Mouse (Mus musculus) bone marrow, adult 2 months (tissue): ENCODE data around the gene Gm5773. TPM values are rescaled to one million over a fixed set of nuclear protein-coding genes. Genes with fewer than 3 reads are reported as not detected.
"Not testable (repeated sequence)": the region's sequence is repeated elsewhere in the genome, so short reads cannot be mapped to it uniquely, and the experiment has no call there.

Experiments used
- H3K27ac ChIP-seq: fragments of 200-500 bp; 2 replicates; pipeline ENCODE4 v1.5.1; 2012; ENCODE audit warnings: low read depth, mild to moderate bottlenecking, control low read depth, inconsistent platforms, low read length; ENCODE audit not compliant: control insufficient read depth, poor library complexity, insufficient read depth
- H3K4me1 ChIP-seq: fragments of 200-500 bp; 2 replicates; pipeline ENCODE4 v1.6.1; 2011; ENCODE audit warnings: low read length; ENCODE audit not compliant: control insufficient read depth, insufficient read depth
- H3K4me3 ChIP-seq: fragments of 200-500 bp; replicated peaks from 2 replicates; pipeline ENCODE3; 2011; ENCODE audit warnings: mild to moderate bottlenecking, low read depth, low read length, control low read depth; ENCODE audit not compliant: control insufficient read depth
- WGBS: fragments of 180-500 bp; shearing (Covaris S2); methylation state at CpG from one replicate; pipeline ENCODE4 v1.1.7; 2018; 5-methylcytosine and 5-hydroxymethylcytosine counted together
- polyA plus RNA-seq: library from polyadenylated mRNA; stranded (reverse); fragments of >200 nt; gene quantifications from 2 replicates; pipeline ENCODE4 v1.2.4, GENCODE M21; 2011; ENCODE audit warnings: low replicate concordance; ENCODE audit not compliant: missing spikeins, insufficient read depth, insufficient read length

The Gm5773 gene
- not detected in 2 replicates for polyA plus RNA-seq

DNA sequence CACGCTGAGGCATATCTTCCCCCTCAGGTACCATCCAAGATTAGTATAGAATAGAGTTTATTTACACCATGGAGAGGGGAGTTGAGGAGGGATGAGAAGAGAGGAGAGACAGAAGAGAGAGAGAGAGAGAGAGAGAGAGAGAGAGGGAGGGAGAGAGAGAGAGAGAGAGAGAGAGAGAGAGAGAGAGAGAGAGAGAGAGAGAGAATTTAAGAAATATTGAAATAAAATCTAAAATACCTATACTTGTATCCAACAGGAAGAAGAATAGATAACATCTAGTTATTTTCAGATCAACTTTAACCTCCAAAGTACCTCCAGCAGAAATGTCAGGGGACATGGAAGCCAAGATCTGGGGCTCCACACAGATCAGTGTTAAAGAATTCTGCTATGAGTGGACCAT, at the start of gene Gm5773:
Gm5773 (plus strand) TSS at position 301 of the 400 bp plus-strand sequence.
- not testable (repeated sequence) for H3K4me1 ChIP-seq, H3K27ac ChIP-seq, H3K4me3 ChIP-seq
- WGBS: 81% methylated on average over 1 of the region's 1 CpGs

DNA sequence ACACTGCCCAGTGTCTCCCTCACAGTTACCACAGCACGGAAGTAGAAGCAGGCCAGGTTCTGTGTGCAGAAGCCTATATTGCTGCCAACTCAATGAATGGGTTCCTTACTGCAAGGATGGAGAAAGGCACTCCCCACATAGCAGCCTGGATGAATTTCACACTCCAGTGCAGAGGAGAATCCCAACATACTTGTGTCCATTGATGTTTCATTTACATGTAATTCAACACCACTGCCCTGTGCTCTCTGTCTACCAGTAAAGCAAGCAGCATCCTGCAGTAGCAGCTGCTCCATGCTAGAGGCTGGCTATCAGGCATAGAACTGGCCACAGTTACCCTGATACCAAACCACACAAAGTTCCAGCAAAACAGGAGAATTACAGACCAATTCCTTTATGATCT, 27.3 kb upstream of the Gm5773 start:
- not testable (repeated sequence) for H3K4me3 ChIP-seq, H3K27ac ChIP-seq, H3K4me1 ChIP-seq
- 71% methylated on average over 1 of the region's 1 CpGs for WGBS

DNA sequence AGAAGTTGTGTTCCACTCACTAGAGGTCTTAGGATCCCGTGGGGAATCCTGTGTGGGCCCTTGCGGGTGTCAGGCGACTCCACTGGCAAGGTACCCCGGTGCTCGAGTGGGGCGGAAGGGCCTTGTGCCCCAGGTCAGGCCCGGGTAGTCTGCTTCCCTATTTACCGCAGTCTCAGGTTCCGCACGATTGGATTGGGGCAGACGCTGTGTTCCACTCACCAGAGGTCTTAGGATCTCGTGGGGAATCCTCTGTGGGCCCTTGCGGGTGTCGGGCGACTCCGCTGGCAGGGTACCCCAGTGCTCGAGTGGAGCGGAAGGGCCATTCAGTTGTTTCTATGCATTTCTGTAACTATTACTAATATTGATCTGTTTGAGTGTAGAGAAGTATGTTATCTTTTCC, 18.8 kb upstream of the Gm5773 start:
- not testable (repeated sequence) for H3K27ac ChIP-seq, H3K4me1 ChIP-seq, H3K4me3 ChIP-seq
- 81% methylated on average over 18 of the region's 18 CpGs for WGBS

DNA sequence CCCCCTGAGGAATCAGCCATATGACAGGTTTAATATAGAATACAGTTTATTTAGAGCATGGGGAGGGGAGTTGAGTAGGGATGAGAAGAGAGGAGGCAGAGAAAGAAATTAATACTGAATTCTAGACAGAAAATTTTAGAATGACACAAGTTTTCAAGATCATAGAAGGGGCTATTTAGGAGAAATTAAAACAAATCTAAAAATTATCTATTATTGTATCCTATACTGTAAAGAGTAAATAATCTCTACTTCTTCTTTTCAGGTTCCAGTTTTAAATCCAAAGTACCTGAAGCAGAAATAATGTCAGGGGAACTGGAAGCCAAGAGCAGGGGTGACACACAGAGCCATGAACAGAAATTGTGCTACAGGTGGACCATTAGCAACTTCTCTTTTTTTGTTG, 23.3 kb downstream of the Gm5773 start, which contains the start of gene Tdpoz4:
Tdpoz4 (plus strand) TSS at position 301 of the 400 bp plus-strand sequence.
- not testable (repeated sequence) for H3K27ac ChIP-seq, H3K4me1 ChIP-seq, H3K4me3 ChIP-seq

DNA sequence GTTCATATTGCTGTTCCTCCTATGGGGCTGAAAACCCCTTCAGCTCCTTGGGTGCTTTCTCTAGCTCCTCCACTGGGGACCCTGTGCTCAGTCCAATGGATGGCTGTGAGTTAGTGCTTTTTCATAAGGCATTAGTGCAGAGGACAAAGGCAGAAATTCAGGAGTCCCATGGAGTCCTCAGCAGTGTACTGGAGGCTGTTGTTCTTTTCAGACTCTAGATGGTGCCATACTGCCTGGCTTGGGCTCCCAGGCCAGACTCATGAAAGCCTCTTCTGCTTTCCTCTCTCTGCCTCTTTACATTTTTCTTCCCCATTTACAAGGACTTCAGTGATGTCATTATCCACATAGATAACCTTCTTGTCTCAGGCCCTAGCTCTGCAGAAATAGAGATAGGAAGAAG, 40.5 kb downstream of the Gm5773 start:
- H3K4me1 ChIP-seq, H3K27ac ChIP-seq, H3K4me3 ChIP-seq: not testable (repeated sequence)

Other genes starting within 250 kb of the Gm5773 start
- 70.0 and 138 TPM in 2 replicates for gene S100a10, start 217.9 kb upstream of the Gm5773 start, polyA plus RNA-seq
- gene Tdpoz2, start 120.3 kb upstream of the Gm5773 start, polyA plus RNA-seq: not detected in 2 replicates
- gene Tdpoz1, start 96.7 kb upstream of the Gm5773 start, polyA plus RNA-seq: not detected in 2 replicates
- not detected in 2 replicates for gene Gm37596, start 79.9 kb upstream of the Gm5773 start, polyA plus RNA-seq
- not detected in 2 replicates for gene Tdpoz4, start 23.4 kb downstream of the Gm5773 start, polyA plus RNA-seq
- gene Tdpoz3, start 53.0 kb downstream of the Gm5773 start, polyA plus RNA-seq: not detected in 2 replicates
- not detected in 2 replicates for gene Gm9117, start 170.5 kb downstream of the Gm5773 start, polyA plus RNA-seq
- not detected in 2 replicates for gene Tdpoz5, start 188.3 kb downstream of the Gm5773 start, polyA plus RNA-seq